Mouse (Mus musculus) E14TG2a.4 (cell line): Measurements from ENCODE around the gene Col2a1.

Experiments
- CTCF ChIP-seq: conservative IDR thresholded peaks from 2 replicates; pipeline ENCODE4 v1.5.1; 2014; ENCODE audit warnings: low read length
- POU5F1 ChIP-seq: IDR thresholded peaks from 2 replicates; pipeline ENCODE4 v1.6.1; 2014; ENCODE audit warnings: low read length, borderline replicate concordance

DNA sequence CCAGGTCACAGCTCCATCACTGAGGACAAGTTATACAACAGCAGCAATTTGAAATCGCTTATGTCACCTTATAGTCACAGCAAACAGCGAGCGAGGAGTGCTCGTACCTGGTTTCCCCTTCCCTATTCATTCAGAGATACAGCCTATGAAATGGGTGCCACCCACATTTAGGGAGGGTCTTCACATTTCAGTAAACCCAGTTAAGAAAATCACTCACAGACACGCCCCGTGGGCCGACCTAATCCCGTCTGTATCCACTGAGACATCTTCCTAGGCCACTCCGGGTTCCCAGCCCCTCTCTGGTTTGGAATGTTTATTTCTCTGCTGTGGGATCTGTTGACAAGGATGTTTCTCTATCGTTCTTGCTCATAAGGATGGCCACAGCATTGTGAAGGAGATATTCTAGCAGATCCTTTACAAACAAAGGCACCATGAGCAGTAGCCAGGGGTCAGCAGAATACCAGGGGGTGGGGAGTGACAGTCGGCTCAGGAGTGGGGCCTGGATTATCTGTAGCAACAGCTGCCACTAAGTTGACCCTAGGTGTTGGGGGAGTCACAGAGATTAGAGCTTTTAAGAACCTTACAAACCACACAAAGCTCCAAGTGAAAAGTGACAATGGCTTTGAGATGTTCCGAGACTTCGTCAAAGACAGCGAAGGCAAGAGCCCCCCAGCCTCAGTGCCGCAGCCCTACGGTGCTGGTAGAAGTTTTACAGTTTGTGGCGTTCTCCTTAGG lies 39.0 kb downstream of the Col2a1 start:
- TF ChIP-seq CTCF (no peak), POU5F1 (no peak)
